ENCODE assay signal across 18 mouse cellular contexts in the genomic region with DNA sequence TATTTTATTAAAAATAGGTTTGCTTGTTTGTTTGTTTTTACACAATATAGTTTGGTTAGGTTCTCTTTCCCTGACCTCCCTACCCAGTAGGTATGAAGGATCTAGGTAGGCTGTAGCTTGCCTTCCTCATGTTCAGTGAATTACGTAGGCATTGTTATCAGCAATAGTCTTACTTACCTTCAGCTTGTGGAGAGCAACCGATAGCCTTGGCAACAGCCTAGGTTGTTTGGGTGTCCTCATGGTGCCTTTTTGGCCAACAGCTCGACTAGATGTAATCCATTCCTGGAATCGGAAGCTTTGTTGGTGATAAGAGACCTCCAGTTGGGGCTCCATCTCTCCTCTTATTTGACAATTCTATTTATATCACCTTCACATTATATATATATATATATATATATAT.
"Had no signal": no experiment of that assay in that cellular context is flagged by ENCODE, and none has a peak within 500 bp of the region (broad histone marks: within the 10 kb centered on the region; RNA-seq: fewer than 3 reads in every experiment).

No protein-coding gene starts in this region.

- H3K4me2 ChIP-seq: limb, embryonic 13.5 days; lung, embryonic 15.5 days; midbrain, embryonic 13.5 days; stomach, embryonic 15.5 days had no signal

- H3K36me3 ChIP-seq: limb, embryonic 10.5 days; limb, embryonic 13.5 days; lung, embryonic 15.5 days; midbrain, embryonic 13.5 days; stomach, embryonic 15.5 days had no signal

- H3K4me1 ChIP-seq: midbrain, embryonic 13.5 days; stomach, embryonic 15.5 days had no signal

- H3K27me3 ChIP-seq: limb, embryonic 13.5 days; lung, embryonic 15.5 days; midbrain, embryonic 13.5 days; stomach, embryonic 15.5 days had no signal

- H3K27ac ChIP-seq: kidney, postnatal 0 days; layer of hippocampus, adult 2 months; limb, embryonic 10.5 days; limb, embryonic 13.5 days; lung, embryonic 15.5 days; midbrain, embryonic 13.5 days; stomach, embryonic 15.5 days had no signal

- H3K9ac ChIP-seq: limb, embryonic 13.5 days; lung, embryonic 15.5 days; midbrain, embryonic 13.5 days; stomach, embryonic 15.5 days had no signal

- DNase-seq: kidney, adult 2 months; kidney, postnatal 25 days; layer of hippocampus, adult 9-11 months; lung, adult 18-20 months; lung, postnatal 10 days; lung, postnatal 36 days; right cerebral cortex, postnatal 25 days; spleen, adult 18-20 months; thymus, postnatal 25 days had no signal

- H3K9me3 ChIP-seq: limb, embryonic 10.5 days; limb, embryonic 13.5 days; lung, embryonic 15.5 days; midbrain, embryonic 13.5 days; stomach, embryonic 15.5 days had no signal

- H3K4me3 ChIP-seq: layer of hippocampus, adult 2 months; limb, embryonic 10.5 days; limb, embryonic 13.5 days; lung, embryonic 15.5 days; midbrain, embryonic 13.5 days; stomach, embryonic 15.5 days had no signal

- ATAC-seq: inflammation-experienced regulatory T-cells, adult 6 months; intestine, embryonic 16.5 days; midbrain, embryonic 13.5 days had no signal
